Mouse (Mus musculus) liver (tissue): Measurements from ENCODE around the gene Cfap44.

ENCODE experiments used
- DNase-seq: peaks from one replicate; pipeline ENCODE4 v3.0.0-alpha.2; 2020; ENCODE audit warnings: mixed read lengths

Cfap44 gene

DNA sequence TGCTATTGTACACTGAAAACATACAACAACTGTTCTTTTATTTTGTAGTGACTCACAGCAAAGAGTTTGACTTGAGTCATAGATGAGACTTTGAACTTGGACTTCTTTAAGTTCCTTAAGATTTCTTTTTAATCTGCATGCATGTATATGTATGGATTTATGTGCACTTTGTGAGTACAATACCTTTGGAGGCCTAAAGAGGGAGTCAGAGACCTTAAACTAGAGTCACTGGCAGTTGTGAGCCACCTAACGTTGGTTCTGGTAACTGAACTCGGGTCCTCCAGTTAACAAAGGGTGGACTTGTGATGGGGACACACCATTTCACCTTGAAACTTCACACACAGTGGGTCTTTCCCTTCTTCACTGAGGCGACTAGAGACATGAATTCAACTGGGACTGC, 103.9 kb downstream of the Cfap44 start:
- DNase-seq, result no peak

DNA sequence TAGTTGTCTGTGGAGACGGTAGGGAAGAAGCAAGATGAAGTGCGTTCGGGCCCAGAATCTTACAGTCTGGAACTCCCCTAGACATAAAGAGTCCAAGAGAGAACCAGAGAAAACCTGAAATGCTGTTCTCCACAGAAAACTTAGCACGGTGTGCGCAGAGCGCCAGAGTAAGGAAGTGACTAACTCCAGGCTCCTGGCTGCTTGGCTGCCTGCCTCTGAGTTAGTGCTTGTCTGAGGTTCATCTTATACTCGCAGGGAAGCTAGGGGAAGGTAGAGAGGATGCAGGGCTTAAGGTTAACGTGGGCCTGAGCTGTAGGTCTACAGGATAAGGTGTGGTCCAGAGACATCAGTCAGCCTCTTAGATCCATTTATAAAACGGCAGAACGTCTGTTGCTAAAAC, 107.2 kb downstream of the Cfap44 start:
- no peak for DNase-seq

DNA sequence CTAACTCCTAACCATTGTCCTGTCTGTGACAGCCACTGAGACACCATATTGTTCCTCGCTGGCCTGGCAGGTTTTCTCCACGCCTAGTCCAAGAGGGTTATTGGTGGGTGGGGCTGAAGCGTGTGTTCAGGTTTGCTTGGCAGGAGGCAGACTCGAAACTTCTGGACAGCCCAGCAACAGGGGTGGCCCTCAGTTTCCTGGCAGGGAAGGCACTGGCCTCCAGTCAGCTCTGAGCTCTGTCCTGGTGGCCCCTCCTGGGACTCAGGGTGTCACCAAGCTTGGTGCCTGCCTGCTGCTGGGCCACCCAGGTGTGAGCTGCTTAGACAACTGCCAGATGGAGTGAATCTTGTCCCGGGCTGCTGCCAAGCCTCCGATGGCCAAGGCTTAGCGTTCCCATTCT, 107.7 kb downstream of the Cfap44 start:
- no peak for DNase-seq

DNA sequence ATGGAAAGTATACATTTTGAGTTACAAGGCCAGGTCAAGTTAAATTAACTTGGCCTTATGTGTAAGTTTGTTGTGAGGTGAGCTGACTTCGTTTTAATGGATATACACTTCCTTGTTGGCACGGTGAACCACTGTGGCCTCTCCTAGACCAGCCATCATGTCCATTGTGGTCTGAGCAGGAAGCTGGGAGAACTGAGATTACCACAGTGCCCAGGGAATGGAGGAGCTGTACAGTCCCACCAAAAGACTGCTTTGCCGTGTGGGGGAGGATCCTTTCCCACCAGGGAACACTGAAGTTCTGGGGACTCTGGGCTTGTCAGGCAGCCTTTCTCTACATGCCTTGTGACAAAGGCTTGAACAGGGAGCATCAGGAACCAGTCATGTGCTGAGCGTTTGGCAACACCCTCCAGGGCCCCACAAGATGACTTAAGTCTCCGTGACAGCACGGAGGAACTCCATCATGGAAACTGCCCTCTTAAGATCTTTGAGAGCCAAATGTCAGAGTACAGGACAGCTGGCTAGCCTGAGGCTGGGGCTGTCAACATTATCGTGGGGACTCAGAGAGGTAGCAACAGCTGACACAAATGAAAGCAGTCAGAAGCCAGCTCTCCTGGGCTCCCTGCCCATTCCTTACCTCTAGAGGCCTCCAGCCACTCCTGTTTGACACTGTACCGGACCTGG, 108.4 kb downstream of the Cfap44 start:
- DNase-seq, result no peak

DNA sequence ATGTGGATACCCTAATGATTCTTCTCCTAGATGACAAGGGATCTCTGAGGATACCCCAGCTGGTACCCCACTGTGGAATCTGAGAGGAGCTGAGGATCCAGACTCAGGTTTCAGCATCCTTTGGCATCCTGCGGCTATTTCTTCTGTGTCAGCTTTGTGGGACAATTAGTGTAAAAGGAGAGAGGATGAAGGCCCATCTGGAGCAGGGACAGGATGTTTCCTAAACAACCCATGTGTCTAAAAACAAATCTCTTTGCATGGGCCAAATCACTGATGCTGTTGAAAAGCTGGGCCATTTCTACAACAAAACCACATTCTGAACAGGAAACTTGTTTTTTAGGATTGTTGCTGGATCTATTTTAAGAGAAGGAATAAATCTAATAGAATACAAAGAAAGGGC, 110.6 kb downstream of the Cfap44 start:
- DNase-seq, result no peak

DNA sequence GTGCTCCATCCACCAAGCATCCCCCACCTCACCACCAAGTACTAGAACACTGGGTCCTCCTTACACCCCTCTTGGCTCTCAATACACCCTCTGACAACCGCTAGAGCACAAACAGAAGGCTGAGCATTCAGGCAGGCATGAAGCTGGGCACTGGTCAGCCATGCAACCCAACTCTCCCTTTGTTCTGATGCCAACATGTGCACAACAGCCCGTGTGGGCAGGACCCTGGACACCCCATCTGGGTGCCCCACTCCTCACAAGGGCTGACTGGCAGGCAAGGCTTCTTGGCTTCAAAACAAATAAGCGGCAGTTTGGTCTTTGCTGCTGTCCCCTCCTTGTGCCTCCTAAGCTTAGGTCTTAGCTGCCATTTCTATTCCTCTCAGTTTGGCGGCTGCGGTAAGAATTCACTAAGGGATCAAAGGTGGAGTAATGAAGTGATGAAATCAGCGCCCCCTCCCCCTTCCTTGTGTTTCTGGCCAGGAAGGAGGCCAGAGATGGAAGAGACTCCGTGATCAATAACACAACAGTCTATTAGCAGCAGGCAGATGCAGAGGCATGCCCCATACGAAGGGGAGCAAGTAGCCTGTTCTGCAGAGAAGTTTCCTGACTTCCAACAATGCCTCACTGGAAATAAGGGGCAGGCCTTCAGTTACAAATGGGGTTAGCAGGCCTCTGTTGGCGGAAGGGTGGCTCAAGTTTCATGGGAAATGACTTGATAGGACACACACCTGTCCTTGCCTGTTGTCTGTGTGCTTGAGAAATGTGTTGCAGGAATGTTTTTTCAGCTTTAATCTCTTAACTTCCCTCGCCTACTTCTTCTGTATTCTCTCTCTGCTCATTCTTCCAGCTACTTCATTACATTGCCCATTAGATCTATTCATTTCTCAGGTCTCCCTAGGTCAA, 112.7 kb downstream of the Cfap44 start:
- DNase-seq, result no peak

DNA sequence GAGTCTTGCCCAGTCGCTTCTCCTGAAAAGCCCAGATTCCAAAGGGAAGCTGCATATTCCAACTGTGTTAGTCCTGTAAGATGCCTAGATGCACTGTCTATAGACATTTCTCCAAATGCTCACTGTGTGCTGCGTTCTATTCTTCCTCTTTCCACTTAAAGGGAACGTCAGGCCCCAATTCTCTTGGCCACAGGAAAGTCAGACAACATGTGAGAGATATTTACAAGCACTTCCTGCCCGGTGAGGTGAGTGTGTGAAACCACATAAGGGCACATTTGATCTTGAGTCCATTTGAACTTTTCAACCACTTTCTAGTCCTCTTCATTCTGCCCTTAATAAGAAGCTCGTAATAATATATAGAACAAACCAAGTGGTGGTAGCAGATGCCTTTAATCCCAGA, 113.4 kb downstream of the Cfap44 start:
- DNase-seq, result no peak

DNA sequence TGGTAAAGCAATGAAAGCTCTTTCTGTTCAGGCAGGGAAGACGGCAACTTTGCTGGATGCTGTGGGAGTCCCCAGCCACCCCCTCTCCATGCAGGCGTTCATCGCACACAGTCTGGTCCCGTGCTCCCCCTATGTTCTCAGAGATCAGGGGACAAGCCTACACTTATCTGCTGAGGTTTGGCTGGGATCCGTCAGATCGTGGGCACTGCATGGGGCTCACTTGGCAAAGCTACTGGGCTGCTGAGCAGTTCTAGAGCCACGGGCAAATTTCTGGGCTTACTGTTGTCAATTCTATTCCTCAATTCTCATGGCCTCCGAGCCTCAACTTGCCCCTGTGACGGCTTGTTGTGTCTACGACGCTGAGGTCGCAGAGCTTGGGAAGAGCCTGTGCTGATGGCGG, 114.2 kb downstream of the Cfap44 start:
- no peak for DNase-seq

DNA sequence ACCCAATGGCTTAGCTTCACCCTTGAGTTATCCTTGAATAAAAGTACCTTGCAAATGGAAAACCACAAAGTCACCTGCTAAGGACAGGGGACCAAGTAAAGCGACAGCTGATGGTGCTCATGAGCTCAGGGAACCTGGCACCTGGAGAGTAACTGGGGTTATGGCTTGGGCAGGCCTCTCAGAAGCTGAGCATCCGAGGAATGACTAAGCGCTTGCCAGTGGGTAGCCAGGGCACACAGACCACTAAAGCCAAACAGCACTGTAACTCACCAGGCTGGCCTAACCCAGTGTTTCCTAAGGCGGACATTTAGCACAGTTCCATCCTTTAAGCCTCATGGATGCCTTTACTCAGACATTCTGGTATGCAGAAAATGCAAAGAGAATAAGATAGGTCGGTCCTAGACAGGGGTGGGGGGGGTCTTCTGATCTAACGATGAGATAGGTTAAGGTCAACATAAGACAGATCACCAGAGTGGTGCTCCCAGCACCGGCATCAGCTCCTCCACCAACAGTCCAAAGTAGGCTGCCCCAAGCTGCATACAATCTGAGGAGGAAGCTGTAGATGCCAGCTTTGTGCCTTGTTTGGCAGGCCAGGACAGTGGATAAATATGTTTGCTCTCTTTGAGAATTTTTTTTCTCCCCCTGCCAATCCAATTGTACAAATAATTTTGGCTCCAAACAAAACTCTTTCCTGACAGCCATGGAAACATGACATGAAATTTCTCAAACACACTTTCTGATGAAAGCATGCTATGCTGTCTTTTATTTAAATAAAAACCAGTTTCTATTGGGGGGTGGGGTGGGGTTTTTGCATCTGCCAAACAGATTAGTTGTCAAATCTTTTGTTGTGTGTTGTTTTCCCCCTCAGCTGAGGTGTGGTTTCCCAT, 115.1 kb downstream of the Cfap44 start:
- DNase-seq, result no peak

DNA sequence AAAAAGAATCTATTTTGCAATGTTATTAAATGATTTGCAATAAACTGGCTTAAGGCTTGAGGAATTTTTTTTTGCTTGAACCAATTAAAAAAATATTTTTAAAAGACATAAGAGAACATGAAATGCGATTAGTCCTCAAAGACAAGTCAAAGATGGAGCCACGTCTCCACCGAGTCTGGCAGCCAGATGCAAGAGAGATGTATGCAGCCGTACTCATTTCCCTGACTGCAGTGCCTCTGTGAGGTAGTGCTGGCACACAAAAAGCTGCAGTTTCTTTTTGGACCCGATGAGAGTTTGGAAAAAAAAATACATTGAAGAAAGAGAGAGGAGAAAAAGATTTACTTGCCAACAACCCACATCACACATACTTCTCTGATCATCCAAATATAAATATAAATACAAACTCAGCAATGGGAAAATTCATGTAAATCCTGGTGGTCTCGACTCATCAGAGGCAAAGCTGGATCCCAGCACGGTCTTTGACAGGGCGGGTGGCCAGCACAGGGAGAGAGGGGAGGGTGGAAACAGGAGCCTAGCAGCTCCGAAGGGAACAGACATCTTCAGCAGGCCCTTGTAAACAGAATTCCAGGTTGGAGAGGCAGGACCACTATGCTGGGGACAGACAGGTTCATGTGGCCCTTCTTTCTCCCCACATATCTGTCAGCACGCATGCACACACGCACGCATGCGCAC, 116.1 kb downstream of the Cfap44 start:
- no peak for DNase-seq

DNA sequence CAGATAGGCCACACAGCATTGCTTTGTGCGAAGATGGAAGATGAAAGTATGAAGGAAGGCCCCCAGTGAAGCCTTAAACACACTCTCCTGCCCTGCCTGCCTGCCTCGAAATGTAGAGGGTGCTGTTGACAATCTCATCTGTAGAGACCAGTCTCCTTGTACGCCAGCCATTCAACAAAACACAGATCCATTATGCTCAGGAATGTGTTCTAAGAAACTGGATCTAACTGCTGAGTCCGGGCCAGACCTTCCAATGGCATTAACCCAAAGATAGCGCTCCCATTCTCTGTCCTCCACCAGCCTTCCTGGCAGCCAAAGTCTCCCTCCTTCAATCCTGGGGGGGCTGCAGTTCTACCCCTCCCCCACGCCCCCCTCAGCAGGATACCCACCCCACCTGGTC, 121.9 kb downstream of the Cfap44 start:
- no peak for DNase-seq

DNA sequence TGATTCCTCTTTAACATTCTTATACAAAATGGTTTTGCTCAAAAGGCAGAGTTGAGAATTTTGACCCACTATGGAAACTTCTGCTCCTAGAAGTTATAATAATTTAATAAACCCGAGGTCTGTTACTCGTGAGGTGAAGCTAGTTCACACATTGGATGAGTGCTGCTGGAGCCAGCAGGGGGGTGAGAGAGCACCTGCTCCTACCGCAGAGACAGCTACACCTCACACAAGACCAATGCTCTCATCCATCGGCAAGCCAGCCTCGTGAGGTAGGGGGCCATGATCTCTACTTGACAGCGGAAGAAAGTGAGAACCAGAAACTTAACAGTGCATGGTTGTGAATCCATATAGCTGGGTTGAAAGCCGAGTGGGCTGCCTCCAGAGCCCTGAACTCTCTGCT, 129.0 kb downstream of the Cfap44 start:
- DNase-seq, result no peak

DNA sequence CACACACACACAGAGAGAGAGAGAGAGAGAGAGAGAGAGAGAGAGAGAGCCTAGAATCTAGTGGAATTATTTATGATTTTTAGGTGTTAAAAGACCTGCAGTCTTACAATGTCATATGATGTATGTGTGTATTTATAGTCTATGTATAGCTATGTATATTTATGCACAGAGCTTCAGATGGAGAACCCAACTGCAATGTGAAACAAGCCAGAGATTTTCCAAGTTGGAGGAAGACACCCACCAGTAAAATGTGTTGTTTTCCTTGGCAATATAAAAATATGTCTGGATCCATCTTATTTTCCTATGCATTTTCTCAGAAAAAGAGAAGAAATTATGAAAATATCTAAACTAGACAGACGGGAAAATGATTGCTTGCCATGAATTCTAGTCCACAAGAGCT, 131.4 kb downstream of the Cfap44 start:
- DNase-seq, result no peak

DNA sequence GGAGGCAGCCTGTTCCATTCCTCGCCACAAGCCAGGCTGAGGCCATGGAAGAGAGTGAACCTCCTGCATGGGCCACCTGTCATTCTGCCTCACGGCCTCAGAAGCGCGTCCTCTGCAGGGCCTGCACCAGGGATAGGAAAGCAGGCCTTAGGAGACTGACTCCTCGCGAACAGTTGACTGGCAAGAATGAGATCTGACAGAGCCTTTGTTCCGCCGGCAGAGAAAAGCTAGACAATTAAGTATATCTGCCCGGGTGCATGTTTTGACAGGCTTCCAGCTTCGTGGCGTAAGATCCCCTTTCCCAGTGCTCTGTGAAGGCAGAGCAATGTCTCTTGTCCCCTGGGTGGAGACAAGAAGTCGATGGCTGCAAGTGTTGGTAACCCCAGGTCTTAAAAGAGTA, 132.1 kb downstream of the Cfap44 start:
- DNase-seq, result no peak

DNA sequence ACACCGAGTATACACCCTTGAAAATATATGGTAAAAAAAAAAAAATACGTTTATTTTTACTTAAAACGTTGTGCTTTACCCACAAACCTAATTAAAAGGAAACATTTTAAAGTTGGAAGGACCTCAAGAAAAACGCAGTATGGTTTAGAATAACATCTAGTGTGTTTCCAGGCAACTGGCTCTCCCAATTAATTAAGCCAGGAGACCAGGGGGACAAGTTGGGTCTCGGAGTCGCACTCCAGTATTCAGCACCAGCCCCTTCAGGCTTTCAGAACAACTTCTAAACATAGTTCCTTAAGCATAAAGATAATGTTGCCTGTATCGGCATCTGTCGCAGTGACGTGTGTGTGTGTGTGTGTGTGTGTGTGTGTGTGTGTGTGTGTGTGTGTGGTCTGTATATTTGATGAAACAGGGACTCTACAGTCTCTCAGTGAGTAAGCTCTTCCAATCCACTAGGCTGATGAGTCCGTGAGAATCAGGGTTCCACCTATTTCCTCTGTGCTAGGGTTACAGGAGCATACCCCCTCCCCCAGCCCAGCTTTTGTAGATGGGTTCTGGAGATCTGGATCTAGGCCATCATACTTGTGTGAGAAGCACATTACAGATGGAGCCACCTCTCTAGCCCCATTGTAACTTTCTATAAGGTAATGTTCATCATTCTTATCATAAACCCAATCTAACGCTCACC, 132.8 kb downstream of the Cfap44 start:
- no peak for DNase-seq

DNA sequence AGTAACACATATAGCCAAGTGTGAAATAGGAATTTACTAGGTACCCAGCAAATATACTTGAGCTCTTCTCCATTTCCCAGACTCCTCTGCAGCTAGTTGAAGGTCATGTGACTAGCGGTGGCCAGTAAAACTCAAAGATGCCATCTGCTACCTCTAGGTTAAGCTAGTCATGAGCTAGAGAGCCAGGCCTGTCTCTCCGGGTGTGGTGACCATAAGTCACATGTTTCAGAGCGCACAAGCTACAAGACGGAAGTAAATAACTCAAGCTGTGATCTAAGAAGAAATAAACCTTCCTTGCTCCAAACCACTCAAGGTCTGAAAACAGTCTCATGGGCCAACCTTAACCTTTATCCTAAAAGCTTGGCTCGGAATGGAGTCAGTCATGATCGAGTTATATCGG, 134.4 kb downstream of the Cfap44 start:
- DNase-seq, result no peak

DNA sequence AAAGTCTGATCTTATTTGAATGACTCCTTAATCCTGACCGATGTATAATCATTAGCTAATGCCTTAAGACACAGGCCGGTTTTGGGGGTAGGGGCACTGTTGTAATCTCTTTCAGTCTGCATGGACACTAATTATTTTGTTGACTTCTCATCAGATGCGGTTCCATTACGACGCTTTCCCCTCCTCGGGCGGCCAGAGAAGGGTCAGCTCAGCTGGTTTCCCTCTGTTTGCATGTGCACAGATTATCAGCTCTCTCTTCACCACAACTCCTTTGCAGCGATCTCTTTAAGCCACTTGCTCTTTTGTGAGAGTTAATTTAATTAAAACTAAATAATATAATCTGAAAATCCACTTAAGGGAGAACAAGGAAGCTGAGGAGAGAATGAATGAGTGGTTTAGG, 135.1 kb downstream of the Cfap44 start:
- no peak for DNase-seq

DNA sequence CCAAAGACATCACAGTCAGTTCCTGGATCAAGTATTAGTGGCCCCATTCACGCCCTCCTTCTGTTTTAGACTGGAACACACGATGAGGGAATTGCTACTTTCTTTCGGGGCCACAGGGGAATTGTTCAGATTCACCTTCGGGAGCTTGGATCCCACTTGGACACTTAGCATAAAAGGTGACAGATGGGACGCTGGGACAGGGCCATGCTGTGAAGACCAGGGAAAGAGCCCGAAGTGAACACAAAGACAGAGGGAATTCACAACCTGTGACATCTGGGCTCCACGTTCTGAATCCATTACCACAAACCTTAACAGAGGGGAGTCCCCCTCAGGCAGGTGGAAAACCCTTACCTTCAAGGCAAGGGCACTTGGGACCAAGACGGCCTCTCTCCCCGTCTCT, 135.6 kb downstream of the Cfap44 start:
- DNase-seq, result no peak

DNA sequence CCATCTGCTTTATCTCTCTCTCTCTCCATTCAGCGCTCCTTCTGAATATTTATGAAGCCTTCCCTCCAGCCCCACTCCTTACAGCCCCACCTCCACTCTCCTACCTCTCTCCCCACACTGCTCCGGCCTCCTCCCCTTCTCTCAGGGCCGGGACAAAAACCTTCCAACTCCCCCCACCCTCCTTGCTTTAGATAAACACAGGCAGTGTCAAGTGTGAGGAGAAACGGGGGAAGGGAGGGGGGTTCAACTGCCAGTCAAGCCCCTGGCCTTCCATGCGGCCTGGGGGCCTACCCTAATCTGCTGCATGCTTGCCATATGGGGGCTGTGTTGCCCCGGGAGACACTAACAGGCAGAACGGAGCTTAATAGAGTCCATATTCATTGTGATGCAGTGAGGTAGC, 136.2 kb downstream of the Cfap44 start:
- DNase-seq, result no peak

DNA sequence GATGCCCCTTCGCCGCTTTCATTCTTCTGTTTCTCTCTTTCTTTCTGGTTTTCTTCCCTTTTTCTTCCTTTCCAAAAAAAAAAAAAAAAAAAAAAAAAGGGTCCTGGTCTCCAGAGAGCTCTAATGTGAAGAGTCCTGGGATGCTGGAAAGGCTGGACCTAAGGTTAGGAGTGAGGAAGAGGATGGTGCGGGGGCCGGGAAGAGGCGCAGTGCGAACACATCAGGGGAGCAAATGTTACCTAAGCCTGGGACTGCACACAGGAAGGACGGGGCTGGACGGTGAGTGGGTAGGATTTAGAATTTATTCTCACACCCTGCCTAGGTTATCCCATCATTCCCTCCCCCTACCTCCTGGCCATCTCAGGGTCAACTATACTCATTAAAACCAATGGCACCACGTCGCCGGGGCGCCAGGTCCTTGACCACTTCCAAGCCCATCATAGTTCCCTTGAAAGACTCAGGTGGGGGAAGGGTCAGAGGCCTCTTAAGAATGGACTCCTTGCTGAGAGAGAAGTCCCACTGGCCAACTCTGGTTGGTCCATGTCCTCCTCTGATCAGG, 136.7 kb downstream of the Cfap44 start:
- no peak for DNase-seq
